Mouse (Mus musculus) heart, postnatal 4 days (tissue): ENCODE measurements around the gene Gm20532. TPM values are rescaled to one million over a fixed set of nuclear protein-coding genes. Genes with fewer than 3 reads are reported as not detected.

Experiments
- DNase-seq: peaks from one replicate; pipeline ENCODE4 v3.0.0; 2021
- total RNA-seq, 2 experiments: library from RNA; stranded (reverse); gene quantifications; 2 replicates each; pipeline ENCODE4 v1.2.3; 2021

Gm20532 gene
- total RNA-seq, 2 experiments from 2014 or later = not detected

- no peak for DNase-seq
These were observed 11.6 kb upstream of the Gm20532 start for GRCm38 (mm10) chr2:26574862-26575261.

GRCm38 (mm10) chr2:26575378-26575777 lies 11.1 kb upstream of the Gm20532 start:
- DNase-seq = no peak

- DNase-seq = peak; percentile 72
These were observed 10.6 kb upstream of the Gm20532 start for GRCm38 (mm10) chr2:26575865-26576264.

GRCm38 (mm10) chr2:26576462-26576861 lies 10.0 kb upstream of the Gm20532 start:
- DNase-seq = peak; percentile 21

- DNase-seq = peak; percentile 68
These were observed 8.1 kb upstream of the Gm20532 start for GRCm38 (mm10) chr2:26578369-26578768.

- no peak for DNase-seq
These were observed 6.7 kb upstream of the Gm20532 start, which contains the start of gene Egfl7 for GRCm38 (mm10) chr2:26579714-26580113. Gene Egfl7 (plus strand): TSS chr2:26580014.

- DNase-seq = peak; percentile 26
These were observed 5.7 kb upstream of the Gm20532 start for GRCm38 (mm10) chr2:26580751-26581150.

GRCm38 (mm10) chr2:26582203-26582602 lies 4.2 kb upstream of the Gm20532 start:
- DNase-seq = peak; percentile 26

- DNase-seq = peak; percentile 38
These were observed 3.7 kb upstream of the Gm20532 start for GRCm38 (mm10) chr2:26582741-26583140.

GRCm38 (mm10) chr2:26583640-26584039 lies 2.8 kb upstream of the Gm20532 start:
- DNase-seq = peak; percentile 82

- peak; percentile 44 for DNase-seq
These were observed 726 bp upstream of the Gm20532 start for GRCm38 (mm10) chr2:26585713-26586112.

- DNase-seq = no peak
These were observed 586 bp downstream of the Gm20532 start for GRCm38 (mm10) chr2:26587044-26587405.

- DNase-seq = peak; percentile 15
These were observed 2.1 kb downstream of the Gm20532 start for GRCm38 (mm10) chr2:26588573-26588972.

- no peak for DNase-seq
These were observed 2.8 kb downstream of the Gm20532 start for GRCm38 (mm10) chr2:26589284-26589683.

- no peak for DNase-seq
These were observed 3.8 kb downstream of the Gm20532 start for GRCm38 (mm10) chr2:26590282-26590681.

GRCm38 (mm10) chr2:26590962-26591361 lies 4.5 kb downstream of the Gm20532 start:
- peak; percentile 39 for DNase-seq

- DNase-seq = peak; percentile 13
These were observed 5.0 kb downstream of the Gm20532 start for GRCm38 (mm10) chr2:26591416-26591815.

GRCm38 (mm10) chr2:26593211-26594021 lies 7.0 kb downstream of the Gm20532 start:
- DNase-seq = peak; percentile 24

- DNase-seq = peak; percentile 77
These were observed 7.5 kb downstream of the Gm20532 start for GRCm38 (mm10) chr2:26594022-26594346.

- no peak for DNase-seq
These were observed 8.1 kb downstream of the Gm20532 start for GRCm38 (mm10) chr2:26594461-26594933.

GRCm38 (mm10) chr2:26594934-26595724 lies 8.7 kb downstream of the Gm20532 start:
- peak; percentile 57 for DNase-seq

- peak; percentile 43 for DNase-seq
These were observed 9.4 kb downstream of the Gm20532 start for GRCm38 (mm10) chr2:26595725-26596435.

GRCm38 (mm10) chr2:26596898-26597297 lies 10.5 kb downstream of the Gm20532 start:
- DNase-seq = no peak
